Mouse (Mus musculus) neural tube, embryonic 10.5 days (tissue): ENCODE results near the gene Sema4a.

Source experiments
- DNase-seq: peaks from one replicate; pipeline ENCODE4 v3.0.0-alpha.2; 2017; ENCODE audit warnings: low spot score; ENCODE audit errors: extremely low spot score

The Sema4a gene

GRCm38 (mm10) chr3:88398666-88399065 lies 62.3 kb downstream of the Sema4a start:
- DNase-seq, result no peak

GRCm38 (mm10) chr3:88395742-88396141 lies 65.2 kb downstream of the Sema4a start:
- no peak for DNase-seq

GRCm38 (mm10) chr3:88395288-88395687 lies 65.7 kb downstream of the Sema4a start:
- no peak for DNase-seq

DNA sequence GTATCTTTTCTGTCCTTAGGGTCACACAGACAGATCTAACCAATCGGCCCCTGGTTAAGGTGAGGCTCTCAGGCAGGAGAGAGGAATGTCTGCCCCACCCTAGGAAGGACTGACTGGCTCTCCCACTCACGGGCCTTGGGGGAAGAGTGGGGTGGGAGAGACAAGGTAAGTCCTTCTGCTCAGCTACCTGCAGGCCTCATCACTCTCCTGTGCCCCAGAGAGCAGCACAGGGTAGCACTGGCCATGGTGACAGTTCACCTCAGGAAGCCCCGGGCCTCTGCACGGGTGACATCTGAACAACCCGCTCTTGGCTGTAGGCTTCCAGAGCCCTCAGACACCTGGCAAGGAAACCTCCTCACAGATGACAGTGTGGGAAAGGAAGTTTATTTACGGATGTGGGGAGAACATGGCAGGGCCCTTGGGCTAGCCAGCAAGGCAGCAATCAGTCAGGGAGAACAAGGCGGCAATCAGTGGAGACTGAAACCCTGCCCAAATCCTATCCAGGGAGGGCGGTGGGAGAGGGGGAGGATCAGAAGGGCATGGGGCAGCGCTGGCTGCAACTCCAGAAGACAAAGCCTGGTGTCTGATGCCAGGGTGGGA lies 67.1 kb downstream of the Sema4a start:
- DNase-seq, result no peak
